Mouse (Mus musculus): ENCODE measurements at regions not wholly inside any gene's neighbourhood (a gene's known extent, or its start where the extent isn't known, plus 50 kb on each side); places are given as distances from the start of the nearest gene placed in this dataset.

- no peak for TF ChIP-seq CTCF (IDR thresholded peaks at IDR 0.05; ENCODE audit: borderline replicate concordance, control insufficient read depth, extremely low read depth, insufficient read depth, low read length, poor library complexity)
- TF ChIP-seq POLR2A (IDR thresholded peaks at IDR 0.05; ENCODE audit: control insufficient read depth, extremely low read depth, insufficient read depth, low read length, poor library complexity) = no peak
Measured at GRCm38 (mm10) chr2:9587389-9587788, 293.7 kb upstream of the 4930412O13Rik start.
